Mouse (Mus musculus): ENCODE results near the gene Ccdc33. TPM values are rescaled to one million over a fixed set of nuclear protein-coding genes. Genes with fewer than 3 reads are reported as not detected.

The Ccdc33 gene
- not detected for total RNA-seq (2023)

GRCm38 (mm10) chr9:58118671-58119070 lies at the start of gene Ccdc33:
Ccdc33 (minus strand) TSS chr9:58118823.

DNA sequence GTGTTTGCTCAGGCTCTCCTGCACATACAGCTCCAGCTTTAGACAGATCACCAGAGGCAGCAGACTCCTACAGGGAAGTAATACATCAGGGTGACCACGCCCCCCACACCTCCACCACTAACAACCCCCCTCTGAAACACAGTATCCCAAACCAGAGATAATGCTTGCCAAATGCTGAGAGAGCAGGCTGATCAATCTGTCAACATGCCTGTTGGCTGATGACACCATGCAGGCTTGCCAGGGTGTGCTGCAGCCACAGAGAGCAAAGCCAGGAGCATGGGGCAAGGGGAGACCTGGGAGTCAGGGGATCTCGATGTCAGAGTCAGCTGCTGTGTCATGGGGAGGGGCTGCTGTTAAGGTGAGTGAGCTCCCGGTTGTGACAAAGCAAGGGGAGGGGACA lies 55.1 kb downstream of the Ccdc33 start, which contains the start of gene Stra6:
Gene Stra6, plus strand, starts transcription at position 258 of the 400 bp plus-strand sequence.

GRCm38 (mm10) chr9:58005753-58006461 lies 112.7 kb downstream of the Ccdc33 start, which contains the start of gene Cyp11a1:
Cyp11a1 (plus strand) TSS chr9:58006411.

Other genes with a start within 250 kb of the Ccdc33 start
- gene Ubl7, start 207.8 kb downstream of the Ccdc33 start, total RNA-seq (2023), result 77.5 TPM
- 3.0 TPM for gene Sema7a, start 178.7 kb downstream of the Ccdc33 start, total RNA-seq (2023)
- gene Cyp11a1, start 112.4 kb downstream of the Ccdc33 start, total RNA-seq (2023), result 0.27 TPM
- 2.3 TPM for gene Stra6, start 55.0 kb downstream of the Ccdc33 start, total RNA-seq (2023)
- gene Islr, start 85.5 kb upstream of the Ccdc33 start, total RNA-seq (2023), result not detected
- 0.38 TPM for gene Islr2, start 85.5 kb upstream of the Ccdc33 start, total RNA-seq (2023)
- 82.1 TPM for gene Pml, start 131.0 kb upstream of the Ccdc33 start, total RNA-seq (2023)
- 33.0 TPM for gene Stoml1, start 134.3 kb upstream of the Ccdc33 start, total RNA-seq (2023)
- 1.1 TPM for gene Loxl1, start 194.4 kb upstream of the Ccdc33 start, total RNA-seq (2023)

All from CD4-positive naive resting alpha-beta T cell, adult 57 days (primary cell).